Mouse (Mus musculus): Measurements from ENCODE around the gene Vwa3b.

DNA sequence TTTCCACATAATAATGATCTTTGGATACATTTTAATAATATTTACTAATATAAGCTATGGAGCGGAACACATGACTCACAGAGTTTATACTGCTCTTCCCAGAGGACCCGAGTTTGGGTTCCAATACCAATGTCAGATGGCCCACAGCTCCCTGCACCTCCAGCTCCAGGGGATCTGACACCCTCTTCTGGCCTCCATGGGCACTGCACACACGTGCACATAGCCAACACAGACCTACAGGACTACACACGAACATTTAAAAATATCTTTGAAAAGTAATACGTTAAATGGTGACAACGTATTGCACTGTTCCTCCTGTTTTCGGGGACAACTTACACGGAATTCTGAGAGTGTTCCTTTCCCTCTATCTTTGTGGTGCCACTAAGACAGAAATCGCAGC is 125.5 kb downstream of the Vwa3b start:
- TF ChIP-seq CTCF (IDR thresholded peaks at IDR 0.05; ENCODE audit: control insufficient read depth, insufficient read depth, low read length) (no peak), POLR2A (IDR thresholded peaks at IDR 0.05; ENCODE audit: borderline replicate concordance, control insufficient read depth, low read depth, low read length) (no peak)

Measured in bone marrow, adult 2 months (tissue).